Mouse (Mus musculus): Measurements from ENCODE around the gene Tmem91. TPM values are rescaled to one million over a fixed set of nuclear protein-coding genes. Genes with fewer than 3 reads are reported as not detected.

Tmem91 gene
- total and polyA plus RNA-seq, 3 experiments = 0.55 to 1.3 TPM; not detected in 1

GRCm38 (mm10) chr7:25710519-25711130, 35.7 kb upstream of the Tmem91 start:
- no peaks in the 10 kb centered on the region for H3K79me2 ChIP-seq (replicated peaks; ENCODE audit: control insufficient read depth, extremely low read depth, insufficient read depth, poor library complexity, severe bottlenecking)
- H3K27ac ChIP-seq (ENCODE audit: insufficient read depth, low read depth) = peak overlapping the region; percentile 39
- no peak overlapping the region for H3K4me3 ChIP-seq (replicated peaks in 1 of 3; ENCODE audit: low read depth in 2 of 3, low read length in 2 of 3, poor library complexity in 1 of 3)
- peaks cover 58 to 85% of the 10 kb centered on the region in 2 experiments for H3K36me3 ChIP-seq (replicated peaks in 1 of 2; ENCODE audit: control insufficient read depth in 1 of 2, insufficient read depth in 1 of 2, low read length in 1 of 2)
- no peak overlapping the region for H3K4me2 ChIP-seq (ENCODE audit: insufficient read depth, low read depth, poor library complexity, severe bottlenecking)
- H3K27me3 ChIP-seq (replicated peaks) = no peaks in the 10 kb centered on the region
- no peak overlapping the region for H3K9ac ChIP-seq (ENCODE audit: insufficient read depth, low read depth)
- dilution Hi-C loops (cut with MboI; ENCODE audit: extremely low pct_ligation_motif_present, extremely low pct_unique_long_range_greater_than_20kb, low sequenced_read_pairs) (no loop called here), in situ Hi-C loops (cut with MboI; ENCODE audit: low pct_ligation_motif_present, low pct_unique_long_range_greater_than_20kb, low sequenced_read_pairs) (no loop called here)
- TF ChIP-seq NRF1 (IDR thresholded peaks at IDR 0.05; ENCODE audit: low read depth, low read length) = no peak
- no peak for TF ChIP-seq EP300 (IDR thresholded peaks at IDR 0.05; ENCODE audit: low read length)
- TF ChIP-seq E2F4 (IDR thresholded peaks at IDR 0.05; ENCODE audit: insufficient replicate concordance, low read depth, low read length) = no peak
- TF ChIP-seq POLR2A (IDR thresholded peaks at IDR 0.05; ENCODE audit: low read depth, low read length) = 0 out of 2 replicates have a peak, but pooled peaks have one; percentile 16
- H3K4me1 ChIP-seq (ENCODE audit: control insufficient read depth in 1 of 2, insufficient read depth in 2 of 2) = peaks cover 39 to 80% of the 10 kb centered on the region in 2 experiments
- no peak for DNase-seq (ENCODE audit: extremely low read depth)
- no peaks in the 10 kb centered on the region for H3K9me3 ChIP-seq (replicated peaks; ENCODE audit: low read length)

GRCm38 (mm10) chr7:25709961-25710360, 35.0 kb upstream of the Tmem91 start:
- peaks cover 58 to 85% of the 10 kb centered on the region in 2 experiments for H3K36me3 ChIP-seq (replicated peaks in 1 of 2; ENCODE audit: control insufficient read depth in 1 of 2, insufficient read depth in 1 of 2, low read length in 1 of 2)
- dilution Hi-C loops (cut with MboI; ENCODE audit: extremely low pct_ligation_motif_present, extremely low pct_unique_long_range_greater_than_20kb, low sequenced_read_pairs) (no loop called here), in situ Hi-C loops (cut with MboI; ENCODE audit: low pct_ligation_motif_present, low pct_unique_long_range_greater_than_20kb, low sequenced_read_pairs) (no loop called here)
- no peaks in the 10 kb centered on the region for H3K27me3 ChIP-seq (replicated peaks)
- DNase-seq (ENCODE audit: extremely low read depth) = no peak
- no peak overlapping the region for H3K4me2 ChIP-seq (ENCODE audit: insufficient read depth, low read depth, poor library complexity, severe bottlenecking)
- H3K79me2 ChIP-seq (replicated peaks; ENCODE audit: control insufficient read depth, extremely low read depth, insufficient read depth, poor library complexity, severe bottlenecking) = no peaks in the 10 kb centered on the region
- no peaks in the 10 kb centered on the region for H3K9me3 ChIP-seq (replicated peaks; ENCODE audit: low read length)
- H3K9ac ChIP-seq (ENCODE audit: insufficient read depth, low read depth) = no peak overlapping the region
- H3K27ac ChIP-seq (ENCODE audit: insufficient read depth, low read depth) = no peak overlapping the region
- TF ChIP-seq E2F4 (IDR thresholded peaks at IDR 0.05; ENCODE audit: insufficient replicate concordance, low read depth, low read length) (no peak), HCFC1 (IDR thresholded peaks at IDR 0.05; ENCODE audit: low read depth, low read length) (no peak), RCOR1 (conservative IDR thresholded peaks at IDR 0.05; ENCODE audit: low read depth, low read length) (no peak), MAFK (IDR thresholded peaks at IDR 0.05; ENCODE audit: insufficient replicate concordance, low read length) (no peak), ZMIZ1 (IDR thresholded peaks at IDR 0.05; ENCODE audit: low read depth, low read length) (no peak)
- no peak overlapping the region for H3K4me3 ChIP-seq (replicated peaks in 1 of 3; ENCODE audit: low read depth in 2 of 3, low read length in 2 of 3, poor library complexity in 1 of 3)
- H3K4me1 ChIP-seq (ENCODE audit: control insufficient read depth in 1 of 2, insufficient read depth in 2 of 2) = peaks cover 41 to 87% of the 10 kb centered on the region in 2 experiments

GRCm38 (mm10) chr7:25707581-25708292, 32.8 kb upstream of the Tmem91 start:
- no peak for TF ChIP-seq SIN3A (IDR thresholded peaks at IDR 0.05; ENCODE audit: low read length)
- in situ Hi-C loops (cut with MboI; ENCODE audit: low pct_ligation_motif_present, low pct_unique_long_range_greater_than_20kb, low sequenced_read_pairs) = no loop called here
- no peak for DNase-seq (ENCODE audit: extremely low read depth)
- Histone ChIP-seq H3K4me2 (ENCODE audit: insufficient read depth, low read depth, poor library complexity, severe bottlenecking) (no peak overlapping the region), H3K9me3 (replicated peaks; ENCODE audit: low read length) (no peaks in the 10 kb centered on the region), H3K4me1 (ENCODE audit: control insufficient read depth in 1 of 2, insufficient read depth in 2 of 2) (peaks cover 41 to 78% of the 10 kb centered on the region in 2 experiments), H3K27ac (ENCODE audit: insufficient read depth, low read depth) (no peak overlapping the region), H3K9ac (ENCODE audit: insufficient read depth, low read depth) (no peak overlapping the region), H3K27me3 (replicated peaks) (no peaks in the 10 kb centered on the region), H3K36me3 (replicated peaks in 1 of 2; ENCODE audit: control insufficient read depth in 1 of 2, insufficient read depth in 1 of 2, low read length in 1 of 2) (peaks cover 49 to 82% of the 10 kb centered on the region in 2 experiments), H3K4me3 (replicated peaks in 1 of 3; ENCODE audit: low read depth in 2 of 3, low read length in 2 of 3, poor library complexity in 1 of 3) (no peak overlapping the region), H3K79me2 (replicated peaks; ENCODE audit: control insufficient read depth, extremely low read depth, insufficient read depth, poor library complexity, severe bottlenecking) (no peaks in the 10 kb centered on the region)
- dilution Hi-C loops (cut with MboI; ENCODE audit: extremely low pct_ligation_motif_present, extremely low pct_unique_long_range_greater_than_20kb, low sequenced_read_pairs) = no loop called here
